Mouse (Mus musculus): ENCODE measurements at regions not wholly inside any gene's neighbourhood (a gene's known extent, or its start where the extent isn't known, plus 50 kb on each side); places are given as distances from the start of the nearest gene placed in this dataset.

GRCm38 (mm10) chr4:74466081-74466480, 223.8 kb downstream of the Kdm4c start:
- no peak for DNase-seq (ENCODE audit: low spot score)

- no peak for DNase-seq (ENCODE audit: low spot score)
Observed at GRCm38 (mm10) chr4:74512489-74512888, 270.2 kb downstream of the Kdm4c start.

- no peak for DNase-seq (ENCODE audit: low spot score)
Observed at GRCm38 (mm10) chr4:74553888-74554287, 311.6 kb downstream of the Kdm4c start.

GRCm38 (mm10) chr4:74563565-74563964, 321.3 kb downstream of the Kdm4c start:
- DNase-seq (ENCODE audit: low spot score) = no peak

- DNase-seq (ENCODE audit: low spot score) = no peak
Observed at GRCm38 (mm10) chr4:74586400-74586799, 344.1 kb downstream of the Kdm4c start.

- no peak for DNase-seq (ENCODE audit: low spot score)
Observed at GRCm38 (mm10) chr4:74587125-74587524, 344.8 kb downstream of the Kdm4c start.

- DNase-seq (ENCODE audit: low spot score) = no peak
Observed at GRCm38 (mm10) chr4:74588761-74589160, 346.5 kb downstream of the Kdm4c start.

GRCm38 (mm10) chr4:74613032-74613431, 370.7 kb downstream of the Kdm4c start:
- DNase-seq (ENCODE audit: low spot score) = peak; percentile 22

Measured in yolk sac, embryonic 10.5 days (tissue).